Mouse (Mus musculus) mesoderm, embryonic 11.5 days (tissue): ENCODE results near the gene Scube3.

Experiments
- DNase-seq: peaks from one replicate; pipeline ENCODE4 v3.0.0-alpha.2; 2012; ENCODE audit warnings: low read depth, low spot score

Scube3 gene

GRCm38 (mm10) chr17:28133193-28133592 is 8.7 kb upstream of the Scube3 start:
- peak; percentile 76 for DNase-seq

DNA sequence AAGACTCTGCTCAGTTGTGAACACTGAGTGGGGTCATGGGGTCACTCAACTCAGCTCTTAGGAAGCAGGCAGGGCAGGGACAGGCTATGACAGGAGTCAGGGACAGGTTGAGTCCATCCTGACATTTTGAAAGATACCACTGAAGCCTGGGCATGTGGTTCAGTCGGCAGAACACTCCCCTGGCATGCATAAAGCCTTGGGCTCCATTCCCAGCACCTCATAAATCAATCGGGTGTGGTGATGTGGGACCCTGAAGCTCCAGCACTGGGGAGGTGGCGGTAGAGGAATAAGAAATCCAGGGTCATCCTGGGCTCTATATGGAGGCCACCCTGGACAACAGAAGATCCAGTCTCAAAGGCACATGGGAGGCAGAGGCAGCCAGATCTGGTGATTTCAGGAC is 6.4 kb upstream of the Scube3 start:
- no peak for DNase-seq

DNA sequence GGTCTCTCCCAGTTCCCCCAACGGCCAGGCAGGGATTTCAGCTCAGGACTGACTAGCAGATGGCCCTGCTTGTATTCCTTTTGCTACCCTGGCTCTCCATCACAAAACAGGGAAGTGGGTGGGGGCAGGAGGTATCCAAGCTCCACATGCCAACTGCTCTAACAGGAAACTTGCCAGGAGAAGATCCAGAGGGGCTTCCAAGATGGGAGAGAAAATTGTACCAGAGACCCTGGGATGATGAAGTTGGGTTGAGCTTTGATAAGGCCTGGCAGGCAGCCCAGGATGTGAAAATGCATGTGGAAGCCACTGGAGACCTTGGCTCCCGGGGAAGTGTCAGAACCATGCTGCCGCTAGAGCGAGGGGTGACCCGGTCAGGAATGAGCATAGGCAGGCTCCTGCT is 5.7 kb upstream of the Scube3 start:
- no peak for DNase-seq

GRCm38 (mm10) chr17:28138013-28138412 is 3.9 kb upstream of the Scube3 start:
- no peak for DNase-seq

DNA sequence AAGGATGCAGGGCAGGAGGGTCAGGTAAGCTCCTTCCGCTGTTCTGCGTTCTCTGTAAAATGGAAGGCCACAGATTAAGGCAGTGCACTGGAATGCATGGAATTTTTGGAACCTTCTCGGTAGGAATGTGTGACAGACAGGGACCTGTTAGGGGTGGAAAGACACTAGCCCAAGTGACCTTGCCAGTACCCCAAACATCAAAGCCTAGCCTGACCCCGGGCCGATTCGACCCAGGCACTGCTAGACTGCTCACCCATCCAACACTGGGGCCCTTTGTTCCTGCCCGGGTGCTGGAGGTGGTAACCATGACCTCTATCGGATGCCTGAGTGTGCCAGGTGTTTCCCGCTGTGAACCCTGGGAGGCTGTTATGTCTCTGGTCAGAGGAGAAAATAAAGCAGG is 3.3 kb upstream of the Scube3 start:
- DNase-seq: no peak

DNA sequence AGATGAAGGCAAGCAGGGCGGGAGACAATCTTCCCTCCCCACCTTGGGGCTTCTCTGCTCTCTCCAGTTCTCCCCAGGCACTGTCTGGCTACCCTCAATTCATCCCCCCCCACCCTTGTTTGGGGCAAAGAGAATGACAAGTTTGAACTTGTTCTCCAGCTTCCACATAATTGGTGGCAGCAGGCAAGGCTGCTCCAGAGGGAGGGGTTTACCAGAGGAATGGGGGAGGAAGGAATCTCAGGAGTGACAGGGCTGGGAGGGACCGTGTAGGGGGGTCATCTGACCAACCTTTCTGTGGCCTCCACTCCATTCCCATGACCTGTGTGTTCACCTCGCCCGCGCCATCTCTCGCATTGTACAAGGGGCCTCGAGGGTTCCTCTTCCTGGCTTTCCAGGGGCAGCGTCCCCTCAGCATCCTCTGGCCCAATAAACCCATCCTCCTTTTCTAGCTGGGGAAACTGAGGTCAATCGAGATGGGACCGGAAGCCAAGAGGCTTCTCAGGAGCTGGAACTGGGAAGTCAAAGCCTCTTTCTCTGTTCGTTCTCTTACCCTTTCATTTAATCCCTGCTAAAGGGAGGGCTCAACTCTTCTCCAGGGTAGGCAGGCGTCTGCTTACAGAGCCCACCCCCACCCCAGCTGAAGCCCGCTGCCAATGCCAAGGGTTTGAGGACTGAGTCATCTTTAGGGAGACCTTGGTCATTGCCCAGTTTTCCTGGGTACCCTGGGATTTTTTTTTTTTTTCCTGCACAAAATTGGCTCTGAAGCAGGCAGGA is 1.3 kb upstream of the Scube3 start:
- DNase-seq: no peak

DNA sequence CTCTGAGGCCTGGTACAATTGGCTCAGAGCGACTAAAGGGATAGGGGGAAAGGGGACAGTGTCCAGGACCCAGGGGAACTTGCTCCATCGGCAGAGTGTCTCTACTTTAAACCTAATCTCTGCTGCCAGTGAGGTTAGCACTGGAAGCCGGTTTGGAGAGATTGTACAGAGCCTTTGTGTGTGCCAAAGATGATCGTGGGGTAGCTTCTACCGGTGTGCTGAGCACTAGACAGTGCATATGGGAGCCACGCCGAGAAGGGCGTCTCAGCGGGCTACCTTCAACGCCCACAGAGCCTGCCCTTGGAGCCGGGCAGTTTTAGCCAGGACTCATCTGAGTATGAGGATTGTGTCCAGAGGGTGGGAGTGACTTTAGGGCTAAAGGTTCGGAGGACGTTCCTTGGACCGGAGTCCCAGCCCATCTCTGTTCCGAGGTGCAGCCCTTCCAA is 713 bp upstream of the Scube3 start:
- DNase-seq: no peak

GRCm38 (mm10) chr17:28142700-28143610 is 1.0 kb downstream of the Scube3 start:
- DNase-seq: peak; percentile 44

DNA sequence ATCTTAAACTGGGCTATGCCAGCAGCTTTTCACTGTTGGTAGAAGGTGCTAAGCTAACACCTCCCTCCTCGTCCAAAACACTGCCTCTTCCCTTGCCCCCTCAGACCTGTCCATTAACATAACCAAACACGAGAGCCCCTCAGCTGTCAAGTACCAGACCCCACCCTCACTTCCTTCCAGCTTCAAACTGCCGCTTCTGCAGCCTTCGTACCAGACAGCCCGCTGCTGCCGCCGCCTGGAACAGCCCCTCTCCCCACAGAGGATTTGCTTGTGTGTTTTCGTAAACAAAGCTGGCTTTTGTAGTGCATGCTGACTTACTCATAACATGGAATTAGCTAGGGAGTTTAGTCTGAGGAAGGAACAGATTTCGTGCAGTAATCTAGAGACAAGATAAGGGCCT is 1.8 kb downstream of the Scube3 start:
- no peak for DNase-seq

DNA sequence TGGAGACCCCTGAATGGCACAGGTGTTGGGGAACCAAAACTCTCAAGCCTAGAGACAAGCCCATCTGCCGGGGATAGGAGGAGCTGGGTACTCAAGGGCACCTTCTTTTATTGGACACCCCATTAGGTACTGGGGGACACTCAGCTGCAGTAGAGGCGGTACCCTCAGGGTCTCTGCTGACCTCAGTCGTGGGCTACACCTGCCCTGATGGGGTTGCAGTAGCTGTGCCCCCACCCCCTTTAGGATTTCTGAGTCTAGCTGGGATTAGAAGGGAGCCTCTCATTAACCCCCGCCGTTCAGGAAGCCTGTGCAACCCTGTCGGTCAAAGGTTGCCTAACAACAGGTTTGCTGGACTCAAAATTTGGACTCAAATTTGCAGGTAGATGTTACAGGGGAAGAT is 2.3 kb downstream of the Scube3 start:
- DNase-seq: no peak

DNA sequence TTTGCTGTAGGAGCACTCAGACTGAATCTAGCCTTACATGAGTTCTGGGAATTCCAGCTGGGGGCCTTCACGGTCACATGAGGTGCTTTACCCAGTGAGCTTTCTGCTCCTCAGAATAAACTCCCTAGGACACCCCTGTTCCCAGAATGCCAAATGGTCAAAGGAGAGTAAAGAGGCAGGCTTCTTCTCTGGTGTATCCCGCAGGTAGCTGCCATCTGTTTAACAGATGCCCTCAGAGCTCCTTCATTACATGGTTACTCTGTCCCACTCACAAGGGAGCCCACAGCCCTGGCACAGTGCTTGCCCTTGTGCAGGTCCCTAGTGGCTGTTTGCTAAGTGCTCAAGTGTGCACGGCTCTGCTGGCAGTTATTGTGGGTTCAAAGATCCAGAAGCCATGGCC is 6.3 kb downstream of the Scube3 start:
- no peak for DNase-seq

DNA sequence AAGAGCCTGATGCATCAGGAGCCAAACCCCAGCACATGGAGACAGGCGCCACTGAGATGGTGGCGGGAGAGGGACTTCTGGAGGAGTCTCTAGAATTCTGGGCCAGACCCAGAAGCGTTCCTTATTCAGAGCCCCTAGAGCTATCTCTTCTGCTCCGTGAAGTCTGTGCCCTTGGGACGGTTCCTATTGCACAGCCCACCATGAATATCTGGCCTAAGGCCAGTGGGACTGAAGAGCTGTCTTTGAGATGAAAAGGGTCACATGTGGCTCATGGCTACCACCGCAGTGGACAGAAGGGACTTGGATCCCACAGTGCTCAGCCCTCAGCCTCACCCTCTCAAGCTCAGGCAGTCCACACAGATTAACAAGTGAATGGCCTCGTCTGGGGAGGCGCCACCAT is 7.8 kb downstream of the Scube3 start:
- DNase-seq: no peak

- DNase-seq: no peak
Observed at GRCm38 (mm10) chr17:28150456-28150855, 8.5 kb downstream of the Scube3 start.

- DNase-seq: no peak
Observed at GRCm38 (mm10) chr17:28153095-28153494, 11.2 kb downstream of the Scube3 start.

DNA sequence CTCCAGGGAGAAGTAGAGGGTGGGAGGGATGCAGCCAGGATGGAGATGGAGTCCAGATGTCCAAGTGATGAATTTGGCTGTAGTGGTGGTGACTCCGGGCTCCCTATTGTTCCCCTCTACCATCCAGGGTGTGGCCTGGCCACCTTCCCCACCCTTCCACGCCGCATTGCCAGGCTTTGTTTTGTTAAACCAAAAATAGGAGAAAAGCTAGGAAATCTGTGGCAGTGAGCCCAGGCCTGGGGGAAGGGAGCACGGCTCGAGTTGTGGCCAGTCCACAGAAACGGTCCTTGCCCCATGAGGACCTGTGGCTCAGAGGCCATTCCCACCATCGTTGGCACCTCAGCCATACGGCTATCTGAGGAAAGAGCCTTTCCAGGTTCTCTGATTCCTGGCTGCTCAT is 13.0 kb downstream of the Scube3 start:
- DNase-seq: no peak

DNA sequence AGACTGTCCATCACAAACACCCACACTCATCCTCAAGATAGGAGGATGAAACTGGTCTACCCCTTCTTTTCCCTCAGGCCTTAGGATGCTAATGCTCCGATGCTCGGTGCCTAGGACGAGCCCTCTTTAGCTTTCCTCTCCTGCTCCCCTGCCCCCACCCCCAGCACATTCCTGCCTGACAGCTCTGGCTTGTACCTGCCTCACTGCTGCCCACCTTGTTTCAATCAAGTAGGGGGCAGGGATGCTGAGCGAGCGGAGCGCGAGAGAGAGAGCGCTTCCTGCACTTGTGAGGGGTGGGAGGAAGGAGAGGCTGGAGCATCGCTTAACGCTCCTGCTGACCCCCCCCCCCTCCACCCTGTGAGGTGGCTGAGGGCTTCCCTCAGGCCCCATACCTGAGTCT is 18.4 kb downstream of the Scube3 start:
- peak; percentile 61 for DNase-seq

GRCm38 (mm10) chr17:28161310-28161881 is 19.5 kb downstream of the Scube3 start:
- DNase-seq: no peak

- peak; percentile 84 for DNase-seq
Observed at GRCm38 (mm10) chr17:28163666-28164065, 21.7 kb downstream of the Scube3 start.

- DNase-seq: no peak
Observed at GRCm38 (mm10) chr17:28170460-28171305, 28.7 kb downstream of the Scube3 start.

GRCm38 (mm10) chr17:28172690-28173089 is 30.7 kb downstream of the Scube3 start:
- no peak for DNase-seq

DNA sequence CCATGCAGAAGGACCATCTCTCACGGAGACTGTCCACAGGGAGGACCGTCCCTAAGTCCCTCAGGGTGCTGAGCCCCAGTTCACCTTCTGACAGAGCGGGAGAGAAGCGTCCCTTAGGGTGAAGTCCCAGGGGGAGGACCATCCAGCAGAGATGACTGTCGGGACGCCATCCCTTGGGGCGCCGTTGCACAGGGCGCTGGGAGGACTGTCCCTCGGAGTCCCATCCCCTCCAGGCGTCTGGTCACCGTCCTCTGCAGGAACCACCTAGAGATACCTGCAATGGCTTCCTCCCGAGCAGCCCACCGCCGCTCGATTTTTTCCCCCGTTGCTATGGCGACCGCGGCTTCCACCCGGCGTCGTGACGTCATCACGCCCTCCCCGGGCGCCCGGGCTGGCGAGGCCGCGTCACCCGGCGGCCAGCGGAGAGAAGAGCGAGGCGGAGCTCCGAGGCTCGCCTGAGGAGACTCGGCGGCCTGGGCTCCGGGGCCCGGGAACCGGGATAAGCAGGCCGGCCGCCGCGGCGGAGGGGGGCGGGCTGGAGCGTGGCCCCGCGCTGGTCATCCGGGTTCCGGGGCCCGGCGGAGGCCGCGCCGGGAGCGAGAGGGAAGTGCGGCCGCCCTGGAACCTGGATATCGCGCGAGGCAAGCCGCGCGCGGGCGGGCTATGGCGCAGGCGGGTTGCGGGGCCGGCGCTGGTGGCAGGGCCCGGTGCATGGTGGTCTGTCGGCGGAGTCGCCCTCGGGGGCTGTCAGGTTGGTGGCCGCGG is 35.0 kb downstream of the Scube3 start, which contains the start of gene Zfp523:
Zfp523 (plus strand) TSS at position 355 of the 765 bp plus-strand sequence.
- DNase-seq: peak; percentile 95
